Mouse (Mus musculus) MEL-GATA-1-ER (cell line): ENCODE data around the gene Znrf3.

ENCODE experiments used
- DNase-seq: peaks from one replicate; pipeline ENCODE4 v3.0.0-alpha.2; 2012; ENCODE audit warnings: low read depth; ENCODE audit errors: extremely low read depth

The Znrf3 gene

GRCm38 (mm10) chr11:5242158-5242557 lies 202.5 kb downstream of the Znrf3 start:
- DNase-seq: no peak

GRCm38 (mm10) chr11:5239706-5240690 lies 204.6 kb downstream of the Znrf3 start:
- no peak for DNase-seq
